Mouse (Mus musculus) forebrain, embryonic 16.5 days (tissue): Measurements from ENCODE around the gene Akr1c12. TPM values are rescaled to one million over a fixed set of nuclear protein-coding genes. Genes with fewer than 3 reads are reported as not detected.

Experiments
- ATAC-seq: fragments of 200-750 bp; cut with Nextera tagmentation; 2 replicates; pipeline ENCODE4 v1.8.0; 2017; ENCODE audit warnings: mild to moderate bottlenecking, moderate library complexity
- H3K27ac ChIP-seq: fragments of 300-500 bp; sonication (generic); 2 replicates; pipeline ENCODE4 v1.5.1; 2014; ENCODE audit warnings: low read length, control low read depth
- H3K27me3 ChIP-seq: fragments of 300-500 bp; sonication (generic); replicated peaks from 2 replicates; pipeline ENCODE4 v1.6.1; 2014; ENCODE audit warnings: low read length; ENCODE audit not compliant: control insufficient read depth, insufficient read depth
- H3K36me3 ChIP-seq: fragments of 300-500 bp; sonication (generic); 2 replicates; pipeline ENCODE4 v1.6.1; 2014; ENCODE audit not compliant: control insufficient read depth, insufficient read depth
- H3K4me1 ChIP-seq: fragments of 300-500 bp; sonication (generic); replicated peaks from 2 replicates; pipeline ENCODE4 v1.6.1; 2014; ENCODE audit warnings: low read length; ENCODE audit not compliant: control insufficient read depth, insufficient read depth
- H3K4me2 ChIP-seq: fragments of 300-500 bp; sonication (generic); 2 replicates; pipeline ENCODE4 v1.6.1; 2014; ENCODE audit warnings: mild to moderate bottlenecking, low read length, control low read depth
- H3K4me3 ChIP-seq: fragments of 300-500 bp; sonication (generic); replicated peaks from 2 replicates; pipeline ENCODE4 v1.5.1; 2014; ENCODE audit warnings: mild to moderate bottlenecking, low read length, control low read depth
- H3K9ac ChIP-seq: fragments of 300-500 bp; sonication (generic); replicated peaks from 2 replicates; pipeline ENCODE4 v1.6.1; 2014; ENCODE audit warnings: low read depth, low read length, control low read depth
- H3K9me3 ChIP-seq: fragments of 300-500 bp; sonication (generic); 2 replicates; pipeline ENCODE4 v1.6.1; 2016; ENCODE audit warnings: low read length; ENCODE audit not compliant: control insufficient read depth
- WGBS: fragments of 180-500 bp; shearing (Covaris S2); extraction: QIAGEN DNeasy Blood & Tissue Kit; methylation state at CpG from one replicate; pipeline ENCODE4 v1.1.7; 2014; 5-methylcytosine and 5-hydroxymethylcytosine counted together
- polyA plus RNA-seq: library from polyadenylated mRNA; unstranded; fragments of >200 nt; fragmentation: Nextera tagmentation; extraction: Ambion mirVana; gene quantifications from 2 replicates; pipeline ENCODE4 v1.2.1, GENCODE M21; 2015

The Akr1c12 gene
- polyA plus RNA-seq, 1 experiment from 2014 or later = not detected

GRCm38 (mm10) chr13:4228441-4228840 is 50.8 kb downstream of the Akr1c12 start, which contains the start of gene Akr1c19:
Gene Akr1c19 (plus strand): TSS chr13:4228700.
- WGBS = 65% methylated on average over 1 of the region's 1 CpGs
- no peak for ATAC-seq

More at GRCm38 (mm10) chr13:4228441-4228840, 50.8 kb downstream of the Akr1c12 start, which contains the start of gene Akr1c19:
- Histone ChIP-seq H3K36me3 (no peaks in the 10 kb centered on the region), H3K9ac (no peak within 1 kb of the TSS), H3K4me2 (no peak within 1 kb of the TSS), H3K4me1 (no peaks in the 10 kb centered on the region), H3K9me3 (no peaks in the 10 kb centered on the region), H3K27ac (no peak within 1 kb of the TSS), H3K4me3 (no peak within 1 kb of the TSS), H3K27me3 (no peaks in the 10 kb centered on the region)

Other genes with a start within 250 kb of the Akr1c12 start
- gene Akr1c14, start 230.4 kb downstream of the Akr1c12 start, polyA plus RNA-seq = 0.71 and 1.0 TPM in 2 replicates
- gene Akr1c18, start 128.8 kb downstream of the Akr1c12 start, polyA plus RNA-seq = 0.23 and 0.41 TPM in 2 replicates
- gene Akr1c13, start 88.3 kb downstream of the Akr1c12 start, polyA plus RNA-seq = 2.6 and 3.1 TPM in 2 replicates
- gene Akr1c19, start 50.7 kb downstream of the Akr1c12 start, polyA plus RNA-seq = 8.6 and 9.7 TPM in 2 replicates
- gene Akr1c6, start 154.9 kb upstream of the Akr1c12 start, polyA plus RNA-seq = not detected in 2 replicates
- gene Akr1c20, start 243.9 kb upstream of the Akr1c12 start, polyA plus RNA-seq = not detected in 2 replicates